Mouse (Mus musculus) adipocyte (in vitro differentiated cells): ENCODE measurements around the gene Ccdc34.
"Not testable (repeated sequence)": the region's sequence is repeated elsewhere in the genome, so short reads cannot be mapped to it uniquely, and the experiment has no call there.

ENCODE experiments used
- DNase-seq: peaks from one replicate; pipeline ENCODE4 v3.0.0-alpha.2; 2016; ENCODE audit warnings: low spot score

Gene Ccdc34

GRCm38 (mm10) chr2:110077655-110078054 lies 60.0 kb downstream of the Ccdc34 start:
- peak; percentile 16 for DNase-seq

DNA sequence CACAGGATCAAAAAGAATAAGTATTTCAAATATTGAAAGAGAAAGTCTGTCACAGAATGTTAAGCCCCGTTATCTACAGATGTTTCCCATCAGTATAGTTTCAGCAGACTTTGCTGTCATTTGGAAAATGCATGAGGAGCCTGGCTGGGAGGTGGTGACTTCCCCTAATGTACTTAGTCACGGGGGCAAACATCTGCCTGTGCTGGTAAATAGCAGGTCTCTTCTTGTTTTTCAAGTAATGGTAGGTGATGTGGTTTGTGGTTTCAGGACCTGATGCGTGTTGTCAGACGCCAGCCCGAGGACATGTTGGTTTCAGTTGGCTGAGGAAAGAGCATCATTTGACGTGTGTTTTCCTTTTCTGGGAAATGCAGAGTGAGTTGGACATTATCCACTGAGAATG lies 62.9 kb downstream of the Ccdc34 start:
- no peak for DNase-seq

DNA sequence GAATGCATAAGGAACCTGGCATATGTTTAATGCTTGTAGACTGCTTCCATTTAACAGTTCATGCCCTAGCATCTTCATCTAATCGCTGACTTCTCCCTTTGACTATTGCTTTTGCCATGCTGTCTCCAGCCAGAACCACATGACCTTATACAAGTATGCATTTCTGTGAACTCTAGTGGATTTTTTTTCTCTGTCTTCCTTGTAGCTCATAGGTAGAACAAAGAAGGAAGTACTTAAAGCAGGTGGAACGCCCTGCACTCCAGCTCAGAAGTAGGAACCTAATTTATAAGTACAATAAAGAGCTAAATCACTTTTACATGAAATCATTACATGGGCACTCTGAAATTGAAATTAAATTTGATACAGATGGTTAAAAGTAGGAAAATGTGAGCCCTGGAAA lies 65.4 kb downstream of the Ccdc34 start:
- DNase-seq, result no peak

GRCm38 (mm10) chr2:110085701-110086143 lies 68.1 kb downstream of the Ccdc34 start:
- DNase-seq, result peak; percentile 9

DNA sequence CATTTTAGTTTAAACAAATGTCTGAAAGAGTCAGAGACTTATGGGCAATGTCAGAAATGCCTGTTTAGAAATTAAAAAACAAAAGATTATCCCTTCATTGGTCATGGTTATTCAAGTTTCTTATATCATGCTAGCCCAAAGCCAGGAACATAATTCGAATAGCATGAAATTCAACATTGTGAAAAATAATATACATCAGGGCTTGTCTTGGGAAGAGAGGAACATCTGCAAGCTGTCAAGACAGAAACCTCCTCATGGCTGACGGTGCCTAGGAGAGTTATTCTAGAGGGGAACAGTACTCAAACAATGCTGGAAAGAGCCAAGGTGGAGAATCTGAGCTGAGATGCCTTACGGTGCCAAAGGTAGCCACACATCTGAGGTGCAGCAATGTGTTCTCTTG lies 96.5 kb downstream of the Ccdc34 start:
- DNase-seq, result no peak

DNA sequence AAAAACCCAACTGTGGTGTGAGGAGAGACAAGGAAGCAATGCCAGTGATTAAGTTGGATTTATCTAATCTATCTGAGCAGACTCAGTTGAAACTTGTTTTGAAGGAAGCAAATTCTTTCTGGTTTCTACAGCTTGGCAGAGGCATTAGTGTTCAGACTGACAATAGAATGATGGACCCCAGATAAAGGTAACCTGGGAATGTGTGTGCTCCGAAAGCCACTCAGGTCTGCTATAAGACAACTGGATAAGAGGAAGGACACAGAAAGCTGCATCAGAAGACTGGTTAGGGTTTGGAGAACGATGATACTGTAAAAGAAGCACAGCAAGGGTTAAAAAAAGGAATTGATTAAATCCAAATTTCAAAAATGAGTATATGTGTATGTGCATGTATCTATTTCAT lies 111.8 kb downstream of the Ccdc34 start:
- DNase-seq, result no peak

DNA sequence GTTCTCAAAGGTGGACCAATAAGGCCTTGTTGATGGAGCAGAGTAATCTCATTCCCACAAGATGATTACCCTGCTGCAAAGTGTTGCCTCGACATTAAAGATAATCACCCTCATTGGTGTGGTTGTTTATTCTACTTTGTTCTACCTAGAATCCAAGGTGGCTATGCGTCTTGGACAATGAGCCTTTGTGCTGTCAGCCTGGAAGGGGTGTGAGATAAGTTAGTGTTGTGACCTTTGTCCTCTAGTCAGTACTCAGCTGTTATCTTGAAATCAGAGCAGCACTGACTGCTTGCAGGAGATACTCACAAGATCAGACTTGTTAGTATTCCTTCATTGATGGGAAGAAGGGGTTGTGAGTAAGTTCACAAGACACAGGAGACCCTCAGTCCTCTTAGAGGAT lies 114.0 kb downstream of the Ccdc34 start:
- DNase-seq, result no peak

GRCm38 (mm10) chr2:110133356-110134115 lies 115.9 kb downstream of the Ccdc34 start:
- peak; percentile 54 for DNase-seq

DNA sequence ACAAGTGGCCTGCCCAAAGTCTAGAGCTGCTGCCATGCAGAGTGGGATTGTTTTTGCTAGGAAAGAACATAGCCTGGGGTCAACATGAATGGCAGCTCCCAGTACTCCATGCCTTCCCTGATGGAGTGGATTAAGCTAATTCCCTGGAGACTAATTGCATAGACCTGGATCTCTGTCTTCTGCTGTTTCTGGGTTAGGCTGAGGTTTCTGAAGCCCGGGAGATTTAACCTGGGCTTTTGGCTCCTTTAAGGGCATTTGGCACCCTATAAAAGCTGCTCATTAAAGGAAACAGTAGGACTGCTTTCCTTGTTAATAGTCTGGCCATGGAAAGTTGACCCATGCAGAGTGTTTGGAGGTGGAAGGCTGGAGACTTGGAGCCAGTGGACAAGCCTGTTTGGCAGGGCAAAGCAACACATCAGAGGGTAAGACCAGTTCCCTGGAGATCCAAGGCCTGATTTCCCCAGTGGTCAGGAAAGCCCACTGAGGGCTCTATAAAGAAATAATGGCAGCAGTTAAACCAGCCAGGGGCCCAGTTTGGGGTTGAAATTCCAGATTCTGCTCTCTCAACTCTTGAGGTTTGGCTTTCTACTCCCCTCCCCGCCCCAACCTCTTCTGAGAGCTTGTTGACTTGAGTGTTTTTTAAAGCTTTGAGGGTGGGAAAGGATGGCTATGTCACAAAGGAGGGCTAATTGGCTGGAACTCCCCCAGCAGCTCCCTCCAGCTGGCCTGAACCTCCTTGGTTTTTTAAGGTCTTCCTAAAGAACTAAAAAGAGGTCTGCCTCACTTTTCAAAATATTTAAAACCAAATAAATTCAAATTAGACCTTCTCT lies 117.4 kb downstream of the Ccdc34 start:
- DNase-seq, result no peak

DNA sequence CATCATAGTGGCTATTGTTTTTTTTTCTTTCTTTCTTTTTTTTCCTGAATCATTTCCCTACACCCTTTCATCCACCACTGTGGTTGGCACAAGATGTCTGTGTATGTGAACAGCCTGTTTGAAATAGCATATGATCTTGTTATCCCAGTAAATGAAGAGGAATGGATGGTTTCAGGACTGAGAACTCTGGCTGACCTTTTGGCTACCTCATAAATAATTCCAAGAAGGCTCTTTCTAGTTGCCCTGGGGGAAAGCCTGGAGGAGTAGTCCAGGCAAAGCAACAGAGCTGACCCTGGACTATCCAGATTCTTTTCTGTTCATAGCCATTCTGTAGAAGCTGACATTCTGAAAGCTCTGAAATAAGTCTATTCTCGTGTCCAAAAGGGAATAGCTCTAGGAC lies 119.7 kb downstream of the Ccdc34 start:
- DNase-seq, result peak; percentile 34

DNA sequence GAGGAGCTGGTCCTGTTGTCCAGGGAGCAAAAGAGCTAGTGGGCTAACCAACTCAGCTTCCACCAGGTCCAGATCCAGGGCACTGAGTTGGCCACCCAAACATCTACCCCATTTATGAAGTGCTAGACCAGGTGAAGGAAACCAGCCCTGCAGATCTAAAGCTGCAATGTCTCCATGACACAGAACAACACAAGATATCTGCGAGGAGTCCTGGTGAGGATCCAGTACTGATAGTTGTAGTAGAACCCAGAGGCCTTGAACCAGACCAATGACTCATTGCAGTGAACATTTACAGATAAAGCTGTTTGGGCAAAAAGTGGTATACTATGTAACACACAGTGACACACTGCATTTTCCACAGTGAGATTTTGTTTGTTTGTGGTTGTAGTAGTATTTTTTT lies 120.5 kb downstream of the Ccdc34 start:
- DNase-seq, result no peak

GRCm38 (mm10) chr2:110147980-110148379 lies 130.4 kb downstream of the Ccdc34 start:
- not testable (repeated sequence) for DNase-seq

- no peak for DNase-seq
These were observed 131.6 kb downstream of the Ccdc34 start for GRCm38 (mm10) chr2:110149246-110149645.

DNA sequence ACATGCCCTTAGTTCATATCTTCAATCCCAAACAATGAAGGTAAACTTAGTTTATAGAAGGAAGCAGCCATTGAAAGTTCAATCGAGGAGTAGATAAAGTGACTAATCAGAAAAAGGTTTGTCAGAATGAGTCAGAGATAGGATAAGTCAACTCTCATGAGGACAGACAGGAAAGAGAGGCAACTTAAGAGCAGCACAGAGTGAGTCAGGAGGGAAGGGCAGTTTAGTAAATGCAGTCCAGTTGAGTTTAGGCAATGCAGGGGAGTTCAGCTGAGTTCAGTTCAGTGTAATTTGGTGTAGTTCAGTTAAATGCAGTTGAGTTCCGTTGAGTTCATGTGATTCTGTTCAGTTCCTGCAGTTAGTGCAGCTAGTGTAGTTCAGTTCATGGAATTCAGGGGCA lies 138.7 kb downstream of the Ccdc34 start:
- no peak for DNase-seq

DNA sequence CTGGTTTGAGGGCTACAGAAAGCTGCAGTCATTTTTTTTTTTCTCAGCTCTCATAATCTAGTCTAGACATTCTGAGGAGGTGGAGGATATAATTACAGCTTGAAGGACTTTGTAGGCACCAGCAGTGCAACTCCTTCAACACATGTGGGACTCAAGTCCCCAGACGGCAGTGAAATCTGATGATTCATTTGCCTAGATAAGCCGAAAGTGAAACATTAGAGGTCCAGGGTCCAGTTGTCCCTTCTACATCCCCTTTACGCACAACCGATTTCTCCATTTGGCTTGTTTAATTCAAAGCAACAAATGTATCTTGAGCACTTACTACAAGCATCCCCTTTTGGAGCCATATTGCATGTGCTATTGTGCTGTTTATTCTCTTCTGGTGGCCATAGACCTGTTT lies 147.4 kb downstream of the Ccdc34 start:
- no peak for DNase-seq

GRCm38 (mm10) chr2:110167694-110168093 lies 150.1 kb downstream of the Ccdc34 start:
- no peak for DNase-seq

GRCm38 (mm10) chr2:110168361-110168760 lies 150.7 kb downstream of the Ccdc34 start:
- DNase-seq, result peak; percentile 84

GRCm38 (mm10) chr2:110172456-110172855 lies 154.8 kb downstream of the Ccdc34 start:
- no peak for DNase-seq

DNA sequence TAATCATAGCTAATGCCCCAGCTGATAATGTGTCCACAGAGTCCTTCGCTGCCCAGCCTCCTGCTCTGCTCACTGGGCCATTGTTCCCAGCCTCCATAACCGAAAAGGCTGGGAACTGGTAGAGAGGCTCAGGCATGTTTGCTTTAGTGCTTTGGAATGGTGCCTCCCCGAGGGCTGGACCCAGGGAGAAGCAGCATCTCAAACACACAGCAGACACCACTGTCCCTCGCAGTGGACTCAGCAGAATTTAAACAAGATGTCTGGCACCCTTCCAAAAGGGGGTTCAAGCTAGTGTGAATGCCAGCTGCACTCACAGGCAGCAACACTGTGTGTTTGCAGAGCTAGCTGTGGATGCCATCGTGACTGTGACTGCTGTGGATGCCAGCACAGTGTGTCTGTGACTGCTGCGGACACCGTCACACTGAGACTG lies 156.2 kb downstream of the Ccdc34 start:
- no peak for DNase-seq

DNA sequence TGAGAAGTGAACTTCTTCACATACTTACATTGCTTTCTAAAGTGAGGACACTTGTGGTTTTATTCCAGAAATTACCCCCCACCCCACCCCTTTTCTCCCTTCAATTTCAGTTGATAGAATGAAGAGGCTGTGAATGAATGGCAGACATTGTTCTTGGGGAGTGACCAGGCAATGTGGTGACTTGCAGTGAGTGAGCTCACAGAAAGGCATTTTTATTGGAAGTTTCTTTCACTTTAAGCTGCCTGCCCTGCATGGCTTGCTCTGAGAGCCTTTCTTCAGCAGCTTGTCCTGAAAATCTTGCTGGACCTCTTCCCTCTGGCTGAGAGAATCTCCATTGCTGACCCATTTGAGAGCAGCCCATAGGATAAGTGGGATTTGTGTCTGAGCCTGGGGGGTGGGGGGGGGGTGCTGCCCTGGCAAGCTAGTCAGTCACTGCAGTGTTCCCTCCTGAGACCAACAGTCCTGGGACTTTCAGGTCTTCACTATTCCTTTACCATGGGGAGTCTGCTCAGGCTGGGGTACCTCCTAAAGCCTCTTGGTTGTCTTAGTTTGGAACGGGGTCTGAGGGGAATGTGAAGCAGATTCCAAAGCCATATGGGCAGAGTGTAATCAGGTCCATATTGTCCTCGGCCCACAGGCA lies 159.3 kb downstream of the Ccdc34 start:
- peak; percentile 45 for DNase-seq

- peak; percentile 38 for DNase-seq
These were observed 159.8 kb downstream of the Ccdc34 start for GRCm38 (mm10) chr2:110177406-110177805.

DNA sequence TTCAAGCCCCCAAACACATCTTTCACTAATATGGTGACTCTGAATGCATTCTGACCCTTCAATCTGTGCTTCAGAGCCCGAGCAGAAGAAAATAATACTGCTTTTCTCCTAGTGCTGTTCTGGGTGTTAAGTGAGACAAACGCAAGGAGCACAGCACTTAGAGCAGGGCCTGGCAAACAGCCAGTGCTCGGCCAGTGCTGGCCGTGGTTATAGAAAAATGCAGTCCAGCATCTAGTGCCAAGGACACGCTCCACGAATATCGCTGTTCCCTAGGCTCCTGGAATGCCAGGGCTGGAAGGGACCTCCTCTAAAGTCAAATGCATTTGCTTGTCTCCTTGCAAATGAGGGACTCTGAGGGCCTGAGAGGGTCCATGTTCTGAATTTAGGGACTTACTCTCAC lies 160.3 kb downstream of the Ccdc34 start:
- DNase-seq, result peak; percentile 78
